Mouse (Mus musculus) erythroblast, embryonic 14.5 days (primary cell): ENCODE data around the gene Serpina6. TPM values are rescaled to one million over a fixed set of nuclear protein-coding genes. Genes with fewer than 3 reads are reported as not detected.

Source experiments
- H3K27me3 ChIP-seq: 2 replicates; pipeline ENCODE4 v1.6.1; 2012; ENCODE audit warnings: inconsistent platforms; ENCODE audit not compliant: control insufficient read depth
- H3K36me3 ChIP-seq: 2 replicates; pipeline ENCODE4 v1.6.1; 2012; ENCODE audit warnings: mild to moderate bottlenecking, inconsistent platforms; ENCODE audit not compliant: control insufficient read depth
- H3K4me1 ChIP-seq: 2 replicates; pipeline ENCODE4 v1.6.1; 2012; ENCODE audit warnings: inconsistent platforms; ENCODE audit not compliant: control insufficient read depth
- H3K4me3 ChIP-seq: replicated peaks from 2 replicates; pipeline ENCODE3; 2012; ENCODE audit warnings: moderate library complexity, mild to moderate bottlenecking, inconsistent platforms
- H3K9me3 ChIP-seq: 2 replicates; pipeline ENCODE4 v1.6.1; 2012; ENCODE audit warnings: low read length, inconsistent platforms, mixed read lengths; ENCODE audit not compliant: control insufficient read depth
- GATA1 ChIP-seq: IDR thresholded peaks from 2 replicates; pipeline ENCODE4 v1.6.1; 2012; ENCODE audit warnings: low read length, inconsistent platforms, mixed read lengths
- TAL1 ChIP-seq: IDR thresholded peaks from 3 replicates; pipeline ENCODE4 v1.6.1; 2012; ENCODE audit warnings: low read length, inconsistent platforms, mixed read lengths
- polyA plus RNA-seq: library from polyadenylated mRNA; stranded (reverse); fragments of >175 nt; gene quantifications from 2 replicates; pipeline ENCODE4 v1.2.3, GENCODE M21; 2012

The Serpina6 gene
- 0.37 and 0.38 TPM in 2 replicates for polyA plus RNA-seq

- TF ChIP-seq TAL1 (no peak), GATA1 (no peak)
- H3K36me3 ChIP-seq, result no peaks in the 10 kb centered on the region; the same call in 1 of the 2 replicates
- no peaks in the 10 kb centered on the region for H3K27me3 ChIP-seq
- H3K9me3 ChIP-seq, result peaks cover 16% of the 10 kb centered on the region
- H3K4me1 ChIP-seq, result no peaks in the 10 kb centered on the region
- peak within 1 kb of the TSS; percentile 49 for H3K4me3 ChIP-seq
These were observed at the start of gene Serpina6 for GRCm38 (mm10) chr12:103656848-103657626. Gene Serpina6, minus strand, starts transcription at chr12:103657212.

- no peaks in the 10 kb centered on the region for H3K27me3 ChIP-seq
- TF ChIP-seq TAL1 (no peak), GATA1 (no peak)
- H3K4me1 ChIP-seq, result no peaks in the 10 kb centered on the region
- H3K36me3 ChIP-seq, result no peaks in the 10 kb centered on the region
- no peak overlapping the region for H3K4me3 ChIP-seq
- H3K9me3 ChIP-seq, result peaks cover 27% of the 10 kb centered on the region
These were observed 49.1 kb upstream of the Serpina6 start for GRCm38 (mm10) chr12:103706113-103706512.

- no peak overlapping the region for H3K4me3 ChIP-seq
- no peaks in the 10 kb centered on the region for H3K27me3 ChIP-seq
- TF ChIP-seq GATA1, result no peak
- no peak for TF ChIP-seq TAL1
- H3K9me3 ChIP-seq, result peaks cover 27% of the 10 kb centered on the region
- H3K36me3 ChIP-seq, result no peaks in the 10 kb centered on the region
- no peaks in the 10 kb centered on the region for H3K4me1 ChIP-seq
These were observed 48.5 kb upstream of the Serpina6 start for GRCm38 (mm10) chr12:103705547-103705946.

- Histone ChIP-seq H3K4me1 (no peaks in the 10 kb centered on the region), H3K9me3 (peaks cover 34% of the 10 kb centered on the region), H3K4me3 (no peak overlapping the region), H3K27me3 (no peaks in the 10 kb centered on the region), H3K36me3 (no peaks in the 10 kb centered on the region)
- TF ChIP-seq TAL1, result no peak
- no peak for TF ChIP-seq GATA1
These were observed 43.2 kb upstream of the Serpina6 start for GRCm38 (mm10) chr12:103700144-103700750.

GRCm38 (mm10) chr12:103695429-103695828, 38.4 kb upstream of the Serpina6 start, which contains the start of gene Serpina1f:
Gene Serpina1f, minus strand, starts transcription at chr12:103695529.
- Histone ChIP-seq H3K27me3 (no peaks in the 10 kb centered on the region), H3K4me1 (no peaks in the 10 kb centered on the region), H3K9me3 (peaks cover 33% of the 10 kb centered on the region), H3K36me3 (no peaks in the 10 kb centered on the region), H3K4me3 (no peak within 1 kb of the TSS)
- TF ChIP-seq TAL1 (no peak), GATA1 (no peak)

- Histone ChIP-seq H3K4me1 (no peaks in the 10 kb centered on the region), H3K9me3 (peaks cover 28% of the 10 kb centered on the region), H3K27me3 (no peaks in the 10 kb centered on the region), H3K4me3 (no peak overlapping the region), H3K36me3 (no peaks in the 10 kb centered on the region)
- no peak for TF ChIP-seq GATA1
- TF ChIP-seq TAL1, result no peak
These were observed 31.3 kb upstream of the Serpina6 start for GRCm38 (mm10) chr12:103688221-103688814.

- Histone ChIP-seq H3K4me3 (no peak overlapping the region), H3K4me1 (no peaks in the 10 kb centered on the region), H3K36me3 (no peaks in the 10 kb centered on the region), H3K27me3 (no peaks in the 10 kb centered on the region), H3K9me3 (peaks cover 27% of the 10 kb centered on the region)
- TF ChIP-seq TAL1, result no peak
- no peak for TF ChIP-seq GATA1
These were observed 30.0 kb upstream of the Serpina6 start for GRCm38 (mm10) chr12:103687021-103687420.

GRCm38 (mm10) chr12:103686050-103686449, 29.0 kb upstream of the Serpina6 start:
- Histone ChIP-seq H3K4me1 (no peaks in the 10 kb centered on the region), H3K27me3 (no peaks in the 10 kb centered on the region), H3K4me3 (no peak overlapping the region), H3K9me3 (peaks cover 23% of the 10 kb centered on the region), H3K36me3 (no peaks in the 10 kb centered on the region)
- TF ChIP-seq GATA1 (no peak), TAL1 (no peak)

- no peak overlapping the region for H3K4me3 ChIP-seq
- TF ChIP-seq TAL1, result no peak
- peaks cover 20% of the 10 kb centered on the region for H3K9me3 ChIP-seq
- H3K36me3 ChIP-seq, result no peaks in the 10 kb centered on the region
- no peaks in the 10 kb centered on the region for H3K4me1 ChIP-seq
- H3K27me3 ChIP-seq, result no peaks in the 10 kb centered on the region
These were observed 28.4 kb upstream of the Serpina6 start for GRCm38 (mm10) chr12:103685386-103685785.
